Mouse (Mus musculus) stomach, postnatal 0 days (tissue): ENCODE data around the gene Myrip.

ENCODE experiments used
- CTCF ChIP-seq: IDR thresholded peaks from 2 replicates; pipeline ENCODE4 v1.5.1; 2016; ENCODE audit warnings: antibody characterized with exemption, low read depth, mild to moderate bottlenecking, moderate library complexity
- EP300 ChIP-seq: optimal IDR thresholded peaks from 2 replicates; pipeline ENCODE3; 2016; ENCODE audit warnings: antibody characterized with exemption

DNA sequence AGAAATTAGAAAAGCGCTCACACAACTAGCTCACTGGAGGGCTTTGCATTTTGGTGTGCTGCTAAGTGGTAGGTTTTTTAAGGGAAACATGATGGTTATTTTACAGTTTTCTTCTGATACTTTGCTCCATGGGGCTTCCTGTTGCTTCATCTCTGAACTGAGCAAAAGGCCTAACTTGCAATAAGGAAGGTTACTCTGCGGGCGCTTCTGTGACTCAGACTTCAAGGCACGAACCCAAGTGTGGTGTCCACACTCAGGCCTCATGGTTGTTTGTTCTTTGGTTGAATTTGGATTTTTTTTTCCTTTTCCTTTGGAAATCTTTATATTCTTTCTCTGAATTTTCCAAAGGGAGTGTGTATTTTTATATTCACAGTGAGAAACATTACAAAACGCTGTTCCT lies 114.8 kb downstream of the Myrip start:
- TF ChIP-seq CTCF (no peak), EP300 (no peak)
